Mouse (Mus musculus) CH12.LX (cell line): ENCODE measurements around the gene Gm826. TPM values are rescaled to one million over a fixed set of nuclear protein-coding genes. Genes with fewer than 3 reads are reported as not detected.

Experiments used
- DNase-seq: peaks from one replicate; pipeline ENCODE4 v3.0.0-alpha.2; 2013; ENCODE audit errors: extremely low read depth
- H3K27ac ChIP-seq: 2 replicates; pipeline ENCODE4 v1.5.1; 2012; ENCODE audit warnings: low read depth, mild to moderate bottlenecking, control low read depth, moderate library complexity; ENCODE audit not compliant: insufficient read depth
- H3K27me3 ChIP-seq: replicated peaks from 2 replicates; pipeline ENCODE3; 2012; ENCODE audit warnings: inconsistent platforms
- H3K36me3 ChIP-seq, 2 experiments: replicated peaks in 1 of 2; 2 replicates each; pipeline versions ENCODE3 to v1.6.1; 2012; ENCODE audit warnings: inconsistent platforms in 1 of 2, low read length in 1 of 2, mild to moderate bottlenecking in 1 of 2, mixed read lengths in 1 of 2, moderate library complexity in 1 of 2; ENCODE audit not compliant: control insufficient read depth in 1 of 2, insufficient read depth in 1 of 2
- H3K4me1 ChIP-seq, 2 experiments: 2 replicates each; pipeline ENCODE4 v1.6.1; 2012; ENCODE audit warnings: inconsistent platforms in 1 of 2, moderate library complexity in 1 of 2; ENCODE audit not compliant: insufficient read depth in 2 of 2, control insufficient read depth in 1 of 2
- H3K4me2 ChIP-seq: 2 replicates; pipeline ENCODE4 v1.6.1; 2012; ENCODE audit warnings: low read depth, mild to moderate bottlenecking, control low read depth; ENCODE audit not compliant: poor library complexity, insufficient read depth, severe bottlenecking
- H3K4me3 ChIP-seq, 3 experiments: fragments of 150-350 bp in 1 of 3; sonication (generic) in 1 of 3; replicated peaks in 1 of 3; 2 replicates each; pipeline versions ENCODE3 to v1.5.1; 2011 to 2012; ENCODE audit warnings: low read depth in 2 of 3, low read length in 2 of 3, mild to moderate bottlenecking in 2 of 3, moderate library complexity in 2 of 3, control low read depth in 1 of 3, improper control_type of control experiment in 1 of 3, inconsistent platforms in 1 of 3, mixed read lengths in 1 of 3; ENCODE audit not compliant: poor library complexity in 1 of 3
- H3K79me2 ChIP-seq: replicated peaks from 2 replicates; pipeline ENCODE4 v1.6.1; 2012; ENCODE audit warnings: mild to moderate bottlenecking, moderate library complexity; ENCODE audit not compliant: control insufficient read depth, poor library complexity, insufficient read depth, severe bottlenecking; ENCODE audit errors: extremely low read depth
- H3K9ac ChIP-seq: 2 replicates; pipeline ENCODE4 v1.6.1; 2012; ENCODE audit warnings: low read depth, mild to moderate bottlenecking, control low read depth, moderate library complexity; ENCODE audit not compliant: insufficient read depth
- H3K9me3 ChIP-seq: replicated peaks from 2 replicates; pipeline ENCODE3; 2012; ENCODE audit warnings: low read length, inconsistent platforms, mixed read lengths
- CHD1 ChIP-seq: IDR thresholded peaks from 2 replicates; pipeline ENCODE4 v1.6.1; 2012; ENCODE audit warnings: low read depth, low read length, improper control_type of control experiment, inconsistent platforms
- E2F4 ChIP-seq: IDR thresholded peaks from 2 replicates; pipeline ENCODE4 v1.6.1; 2011; ENCODE audit warnings: low read depth, low read length, improper control_type of control experiment; ENCODE audit not compliant: insufficient replicate concordance
- ELF1 ChIP-seq: IDR thresholded peaks from 2 replicates; pipeline ENCODE4 v1.6.1; 2014; ENCODE audit warnings: low read depth, mild to moderate bottlenecking, inconsistent platforms, low read length, improper control_type of control experiment
- EP300 ChIP-seq: IDR thresholded peaks from 2 replicates; pipeline ENCODE4 v1.6.1; 2011; ENCODE audit warnings: low read length, improper control_type of control experiment
- ETS1 ChIP-seq: conservative IDR thresholded peaks from 2 replicates; pipeline ENCODE4 v1.6.1; 2012; ENCODE audit warnings: low read depth, mild to moderate bottlenecking, inconsistent platforms, low read length, improper control_type of control experiment, moderate library complexity
- GABPA ChIP-seq: IDR thresholded peaks from 2 replicates; pipeline ENCODE4 v1.6.1; 2012; ENCODE audit warnings: low read depth, low read length, improper control_type of control experiment, inconsistent platforms; ENCODE audit not compliant: insufficient replicate concordance
- HCFC1 ChIP-seq: IDR thresholded peaks from 2 replicates; pipeline ENCODE4 v1.6.1; 2012; ENCODE audit warnings: low read depth, mild to moderate bottlenecking, inconsistent platforms, low read length, improper control_type of control experiment
- JUND ChIP-seq: conservative IDR thresholded peaks from 2 replicates; pipeline ENCODE4 v1.6.1; 2011; ENCODE audit warnings: low read depth, low read length, improper control_type of control experiment
- MAFK ChIP-seq: IDR thresholded peaks from 2 replicates; pipeline ENCODE4 v1.6.1; 2011; ENCODE audit warnings: low read length, improper control_type of control experiment; ENCODE audit not compliant: insufficient replicate concordance
- MAZ ChIP-seq: IDR thresholded peaks from 2 replicates; pipeline ENCODE4 v1.6.1; 2012; ENCODE audit warnings: low read depth, mild to moderate bottlenecking, inconsistent platforms, low read length, improper control_type of control experiment, moderate library complexity
- MEF2A ChIP-seq: IDR thresholded peaks from 2 replicates; pipeline ENCODE4 v1.6.1; 2014; ENCODE audit warnings: low read depth, mild to moderate bottlenecking, inconsistent platforms, low read length, improper control_type of control experiment, borderline replicate concordance
- MXI1 ChIP-seq: IDR thresholded peaks from 2 replicates; pipeline ENCODE4 v1.6.1; 2011; ENCODE audit warnings: mild to moderate bottlenecking, low read depth, low read length, improper control_type of control experiment
- NELFE ChIP-seq: IDR thresholded peaks from 2 replicates; pipeline ENCODE4 v1.6.1; 2011; ENCODE audit warnings: low read depth, low read length, improper control_type of control experiment
- NRF1 ChIP-seq: IDR thresholded peaks from 2 replicates; pipeline ENCODE4 v1.6.1; 2014; ENCODE audit warnings: low read depth, mild to moderate bottlenecking, inconsistent platforms, low read length, improper control_type of control experiment, moderate library complexity
- PAX5 ChIP-seq: IDR thresholded peaks from 2 replicates; pipeline ENCODE4 v1.6.1; 2012; ENCODE audit warnings: low read length, inconsistent platforms, mixed read lengths
- POLR2A ChIP-seq: IDR thresholded peaks from 2 replicates; pipeline ENCODE4 v1.6.1; 2011; ENCODE audit warnings: low read depth, mild to moderate bottlenecking, improper control_type of control experiment, low read length
- POLR2AphosphoS2 ChIP-seq: IDR thresholded peaks from 2 replicates; pipeline ENCODE4 v1.6.1; 2011; ENCODE audit warnings: low read depth, low read length, improper control_type of control experiment
- RAD21 ChIP-seq: IDR thresholded peaks from 2 replicates; pipeline ENCODE4 v1.6.1; 2011; ENCODE audit warnings: low read depth, mild to moderate bottlenecking, low read length, improper control_type of control experiment, moderate library complexity
- SIN3A ChIP-seq: IDR thresholded peaks from 2 replicates; pipeline ENCODE4 v1.6.1; 2012; ENCODE audit warnings: low read length, improper control_type of control experiment, inconsistent platforms
- SMC3 ChIP-seq: IDR thresholded peaks from 2 replicates; pipeline ENCODE4 v1.6.1; 2011; ENCODE audit warnings: low read depth, low read length, improper control_type of control experiment
- TCF12 ChIP-seq: IDR thresholded peaks from 2 replicates; pipeline ENCODE4 v1.6.1; 2014; ENCODE audit warnings: low read depth, mild to moderate bottlenecking, inconsistent platforms, low read length, improper control_type of control experiment
- USF2 ChIP-seq: conservative IDR thresholded peaks from 2 replicates; pipeline ENCODE4 v1.6.1; 2011; ENCODE audit warnings: low read depth, low read length, improper control_type of control experiment
- ZC3H11A ChIP-seq: IDR thresholded peaks from 2 replicates; pipeline ENCODE4 v1.6.1; 2012; ENCODE audit warnings: low read depth, mild to moderate bottlenecking, inconsistent platforms, low read length, improper control_type of control experiment
- ZKSCAN1 ChIP-seq: IDR thresholded peaks from 2 replicates; pipeline ENCODE4 v1.6.1; 2012; ENCODE audit warnings: low read depth, inconsistent platforms, low read length, improper control_type of control experiment, borderline replicate concordance
- ZNF384 ChIP-seq: IDR thresholded peaks from 2 replicates; pipeline ENCODE4 v1.6.1; 2012; ENCODE audit warnings: low read depth, low read length, improper control_type of control experiment, inconsistent platforms
- dilution Hi-C: fragments of 300-500 bp; cut with MboI; formaldehyde crosslinking; loops from 2 replicates; pipeline ENCODE4 v1.14.3; 2020; ENCODE audit warnings: low sequenced_read_pairs; ENCODE audit not compliant: extremely low pct_unique_long_range_greater_than_20kb, extremely low pct_ligation_motif_present
- in situ Hi-C: fragments of 300-500 bp; cut with MboI; formaldehyde crosslinking; loops from 3 replicates; pipeline ENCODE4 v1.14.3; 2019; ENCODE audit warnings: low sequenced_read_pairs, low pct_ligation_motif_present, low pct_unique_long_range_greater_than_20kb, mixed read lengths
- polyA plus RNA-seq: library from polyadenylated mRNA; unstranded; fragments of >175 nt; gene quantifications from 2 replicates; pipeline ENCODE4 v1.2.1, GENCODE M21; 2012; ENCODE audit warnings: low read depth; ENCODE audit not compliant: insufficient read length
- total RNA-seq, 2 experiments: library from RNA; depleted of rRNA; stranded (reverse); fragments of 300-350 nt in 1 of 2; fragments of >200 nt in 1 of 2; gene quantifications; 2 replicates each; pipeline ENCODE4 v1.2.3; 2012 to 2014

Gm826 gene
- total and polyA plus RNA-seq, 3 experiments = 0.32 TPM; not detected in 2

DNA sequence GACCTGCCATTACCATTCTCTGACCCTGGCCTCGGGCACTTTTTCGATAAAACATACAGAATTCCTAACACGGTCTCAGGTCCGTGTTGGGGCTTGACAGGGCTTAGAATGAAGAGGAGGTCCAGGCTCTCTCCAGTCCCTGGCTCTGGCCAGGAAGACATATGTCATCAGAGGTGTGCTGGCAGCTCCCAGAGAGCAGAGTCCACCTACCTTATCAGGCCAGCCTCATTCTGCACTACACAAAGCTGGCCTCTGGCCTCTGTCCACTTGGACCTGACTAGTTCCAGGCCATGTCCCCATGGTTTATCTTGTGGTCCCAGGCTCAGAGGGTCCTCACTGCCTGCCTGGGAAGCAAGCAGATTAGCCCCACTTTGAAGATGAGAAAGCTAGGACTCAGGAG lies 15.6 kb upstream of the Gm826 start:
- peaks cover 0 to 5% of the 10 kb centered on the region in 2 experiments; a peak in 2 of 4 replicates for H3K4me1 ChIP-seq
- dilution Hi-C loops = no loop called here
- no peak for DNase-seq
- H3K27ac ChIP-seq = no peak overlapping the region
- H3K4me2 ChIP-seq = no peak overlapping the region
- H3K27me3 ChIP-seq = no peaks in the 10 kb centered on the region
- H3K36me3 ChIP-seq = no peaks in the 10 kb centered on the region
- H3K4me3 ChIP-seq = no peak overlapping the region
- H3K9me3 ChIP-seq = no peaks in the 10 kb centered on the region
- TF ChIP-seq MEF2A (no peak), NRF1 (no peak), POLR2AphosphoS2 (no peak), EP300 (no peak), SMC3 (no peak), E2F4 (no peak), ELF1 (no peak), RAD21 (no peak), JUND (no peak), MAZ (no peak), GABPA (no peak), ZKSCAN1 (no peak), MXI1 (no peak), USF2 (no peak), TCF12 (no peak)
- no peaks in the 10 kb centered on the region for H3K79me2 ChIP-seq
- in situ Hi-C loops = no loop called here
- H3K9ac ChIP-seq = no peak overlapping the region

DNA sequence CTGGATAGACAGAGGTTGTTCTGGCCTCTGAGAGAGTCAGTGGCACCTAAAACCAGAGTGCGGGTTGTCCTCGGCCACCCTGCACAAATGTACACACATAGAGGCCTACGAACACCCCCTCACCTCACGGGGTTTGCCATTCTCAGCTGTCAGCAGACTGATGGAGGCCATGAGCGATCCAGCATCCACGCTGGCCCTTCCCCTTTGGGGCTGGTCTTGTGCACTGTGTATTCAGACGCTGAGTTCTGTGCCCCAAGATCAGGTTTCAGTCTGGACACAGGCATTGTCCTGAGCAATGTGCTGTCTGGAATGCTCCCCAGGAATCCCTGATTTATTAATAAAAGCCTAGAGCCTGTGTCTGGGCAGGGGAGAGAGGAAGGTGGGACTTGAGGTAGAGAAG lies 14.8 kb upstream of the Gm826 start:
- no peak for TF ChIP-seq NRF1
- no peak for TF ChIP-seq SMC3
- TF ChIP-seq MAZ = no peak
- no peak for TF ChIP-seq POLR2AphosphoS2
- TF ChIP-seq ETS1 = no peak
- TF ChIP-seq HCFC1 = no peak
- TF ChIP-seq RAD21 = no peak
- no peak for TF ChIP-seq CHD1
- TF ChIP-seq MAFK = no peak
- TF ChIP-seq NELFE = no peak
- TF ChIP-seq MEF2A = no peak
- no peak for TF ChIP-seq ZNF384
- TF ChIP-seq ZC3H11A = no peak
- no peak for TF ChIP-seq SIN3A
- TF ChIP-seq POLR2A = no peak
- no peak for TF ChIP-seq PAX5
- no peak for TF ChIP-seq EP300
- Histone ChIP-seq H3K9me3 (no peaks in the 10 kb centered on the region), H3K36me3 (no peaks in the 10 kb centered on the region), H3K9ac (no peak overlapping the region), H3K27me3 (no peaks in the 10 kb centered on the region), H3K79me2 (no peaks in the 10 kb centered on the region), H3K4me1 (peaks cover 0 to 4% of the 10 kb centered on the region in 2 experiments; a peak in 2 of 4 replicates), H3K4me2 (no peak overlapping the region), H3K4me3 (no peak overlapping the region), H3K27ac (no peak overlapping the region)
- in situ Hi-C loops = no loop called here
- DNase-seq = no peak
- dilution Hi-C loops = no loop called here
